Mouse (Mus musculus): Measurements from ENCODE around the gene Spns1. TPM values are rescaled to one million over a fixed set of nuclear protein-coding genes. Genes with fewer than 3 reads are reported as not detected.

Spns1 gene
- total and polyA plus RNA-seq, 3 experiments = 36.4 to 61.7 (median 42.6) TPM

GRCm38 (mm10) chr7:126323729-126324128, 53.5 kb downstream of the Spns1 start:
- Histone ChIP-seq H3K79me2 (replicated peaks; ENCODE audit: control insufficient read depth, extremely low read depth, insufficient read depth, poor library complexity, severe bottlenecking) (no peaks in the 10 kb centered on the region), H3K4me1 (ENCODE audit: control insufficient read depth in 1 of 2, insufficient read depth in 2 of 2) (peaks cover 7 to 16% of the 10 kb centered on the region in 2 experiments), H3K4me3 (replicated peaks in 1 of 3; ENCODE audit: low read depth in 2 of 3, low read length in 2 of 3, poor library complexity in 1 of 3) (peak overlapping the region in 1 of 3 experiments; percentile 10), H3K27ac (ENCODE audit: insufficient read depth, low read depth) (no peak overlapping the region), H3K36me3 (replicated peaks in 1 of 2; ENCODE audit: control insufficient read depth in 1 of 2, insufficient read depth in 1 of 2, low read length in 1 of 2) (no peaks in the 10 kb centered on the region), H3K4me2 (ENCODE audit: insufficient read depth, low read depth, poor library complexity, severe bottlenecking) (peak overlapping the region; percentile 25), H3K9me3 (replicated peaks; ENCODE audit: low read length) (no peaks in the 10 kb centered on the region), H3K9ac (ENCODE audit: insufficient read depth, low read depth) (peak overlapping the region; percentile 32; the same call in 1 of the 2 replicates), H3K27me3 (replicated peaks) (peaks cover 3% of the 10 kb centered on the region)
- in situ Hi-C loops (cut with MboI; ENCODE audit: low pct_ligation_motif_present, low pct_unique_long_range_greater_than_20kb, low sequenced_read_pairs) = no loop called here
- TF ChIP-seq MYC (IDR thresholded peaks at IDR 0.05; ENCODE audit: low read depth, low read length) (no peak), ETS1 (conservative IDR thresholded peaks at IDR 0.05; ENCODE audit: low read depth, low read length) (no peak), E2F4 (IDR thresholded peaks at IDR 0.05; ENCODE audit: insufficient replicate concordance, low read depth, low read length) (no peak), NELFE (IDR thresholded peaks at IDR 0.05; ENCODE audit: low read depth, low read length) (no peak), BHLHE40 (IDR thresholded peaks at IDR 0.05; ENCODE audit: low read depth, low read length) (0 out of 2 replicates have a peak, but pooled peaks have one; percentile 27), RAD21 (IDR thresholded peaks at IDR 0.05; ENCODE audit: low read depth, low read length) (peak; percentile 95), PAX5 (IDR thresholded peaks at IDR 0.05; ENCODE audit: low read length) (no peak), MAZ (IDR thresholded peaks at IDR 0.05; ENCODE audit: low read depth, low read length) (no peak), ZKSCAN1 (IDR thresholded peaks at IDR 0.05; ENCODE audit: borderline replicate concordance, low read depth, low read length) (no peak), SMC3 (IDR thresholded peaks at IDR 0.05; ENCODE audit: low read depth, low read length) (peak; percentile 96), TCF12 (IDR thresholded peaks at IDR 0.05; ENCODE audit: low read depth, low read length) (0 out of 2 replicates have a peak, but pooled peaks have one; percentile 11), SIN3A (IDR thresholded peaks at IDR 0.05; ENCODE audit: low read length) (no peak), UBTF (IDR thresholded peaks at IDR 0.05; ENCODE audit: low read depth, low read length) (no peak), ZC3H11A (IDR thresholded peaks at IDR 0.05; ENCODE audit: low read depth, low read length) (peak; percentile 63), CTCF (conservative IDR thresholded peaks at IDR 0.05 in 1 of 2, IDR thresholded peaks at IDR 0.05 in 1 of 2; ENCODE audit: low read depth in 2 of 2, low read length in 2 of 2) (peak; percentile 92 to 95), NRF1 (IDR thresholded peaks at IDR 0.05; ENCODE audit: low read depth, low read length) (no peak), ELF1 (IDR thresholded peaks at IDR 0.05; ENCODE audit: low read depth, low read length) (no peak), RCOR1 (conservative IDR thresholded peaks at IDR 0.05; ENCODE audit: low read depth, low read length) (no peak), MAFK (IDR thresholded peaks at IDR 0.05; ENCODE audit: insufficient replicate concordance, low read length) (no peak), CHD2 (IDR thresholded peaks at IDR 0.05; ENCODE audit: low read length) (no peak), IRF4 (IDR thresholded peaks at IDR 0.05; ENCODE audit: low read depth, low read length) (no peak)
- dilution Hi-C loops (cut with MboI; ENCODE audit: extremely low pct_ligation_motif_present, extremely low pct_unique_long_range_greater_than_20kb, low sequenced_read_pairs) = no loop called here
- DNase-seq (ENCODE audit: extremely low read depth) = peak; percentile 86

Other genes with a start within 250 kb of the Spns1 start
- 79.1 and 81.6 TPM in 2 replicates for gene Xpo6, start 176.9 kb downstream of the Spns1 start, total RNA-seq (2012; rRNA removed)
- gene Xpo6, start 176.9 kb downstream of the Spns1 start, total RNA-seq (2014; rRNA removed) = 49.9 and 53.7 TPM in 2 replicates
- 106 and 149 TPM in 2 replicates for gene Xpo6, start 176.9 kb downstream of the Spns1 start, polyA plus RNA-seq (2012; ENCODE audit: insufficient read length, low read depth)
- 4.5 and 4.7 TPM in 2 replicates for gene Sbk1, start 104.8 kb downstream of the Spns1 start, total RNA-seq (2012; rRNA removed)
- 1.6 and 2.1 TPM in 2 replicates for gene Sbk1, start 104.8 kb downstream of the Spns1 start, total RNA-seq (2014; rRNA removed)
- 3.4 and 4.2 TPM in 2 replicates for gene Sbk1, start 104.8 kb downstream of the Spns1 start, polyA plus RNA-seq (2012; ENCODE audit: insufficient read length, low read depth)
- 0.42 TPM in 2 replicates for gene Lat, start 7.9 kb downstream of the Spns1 start, total RNA-seq (2012; rRNA removed)
- gene Lat, start 7.9 kb downstream of the Spns1 start, total RNA-seq (2014; rRNA removed) = 0.55 TPM in 1 of 2 replicates, not detected in the other
- 1.1 and 1.2 TPM in 2 replicates for gene Lat, start 7.9 kb downstream of the Spns1 start, polyA plus RNA-seq (2012; ENCODE audit: insufficient read length, low read depth)
- gene Nfatc2ip, start 19.3 kb upstream of the Spns1 start, total RNA-seq (2012; rRNA removed) = 7.8 and 8.8 TPM in 2 replicates
- gene Nfatc2ip, start 19.3 kb upstream of the Spns1 start, total RNA-seq (2014; rRNA removed) = 15.0 and 16.8 TPM in 2 replicates
- gene Nfatc2ip, start 19.3 kb upstream of the Spns1 start, polyA plus RNA-seq (2012; ENCODE audit: insufficient read length, low read depth) = 13.0 and 13.9 TPM in 2 replicates
- 132 and 143 TPM in 2 replicates for gene Cd19, start 37.4 kb upstream of the Spns1 start, total RNA-seq (2012; rRNA removed)
- gene Cd19, start 37.4 kb upstream of the Spns1 start, total RNA-seq (2014; rRNA removed) = 139 and 141 TPM in 2 replicates
- 199 and 234 TPM in 2 replicates for gene Cd19, start 37.4 kb upstream of the Spns1 start, polyA plus RNA-seq (2012; ENCODE audit: insufficient read length, low read depth)
- 38.5 and 40.3 TPM in 2 replicates for gene Rabep2, start 51.3 kb upstream of the Spns1 start, total RNA-seq (2012; rRNA removed)
- gene Rabep2, start 51.3 kb upstream of the Spns1 start, total RNA-seq (2014; rRNA removed) = 35.7 and 42.6 TPM in 2 replicates
- 33.7 and 36.6 TPM in 2 replicates for gene Rabep2, start 51.3 kb upstream of the Spns1 start, polyA plus RNA-seq (2012; ENCODE audit: insufficient read length, low read depth)
- 0.25 and 0.38 TPM in 2 replicates for gene Atp2a1, start 85.7 kb upstream of the Spns1 start, total RNA-seq (2012; rRNA removed)
- not detected in 2 replicates for gene Atp2a1, start 85.7 kb upstream of the Spns1 start, total RNA-seq (2014; rRNA removed)
- gene Atp2a1, start 85.7 kb upstream of the Spns1 start, polyA plus RNA-seq (2012; ENCODE audit: insufficient read length, low read depth) = 0.74 and 0.75 TPM in 2 replicates
- gene Sh2b1, start 98.0 kb upstream of the Spns1 start, total RNA-seq (2012; rRNA removed) = 11.8 and 13.4 TPM in 2 replicates
- gene Sh2b1, start 98.0 kb upstream of the Spns1 start, total RNA-seq (2014; rRNA removed) = 5.2 and 5.5 TPM in 2 replicates
- gene Sh2b1, start 98.0 kb upstream of the Spns1 start, polyA plus RNA-seq (2012; ENCODE audit: insufficient read length, low read depth) = 31.3 and 34.1 TPM in 2 replicates
- gene Tufm, start 109.9 kb upstream of the Spns1 start, total RNA-seq (2012; rRNA removed) = 156 and 183 TPM in 2 replicates
- 115 and 123 TPM in 2 replicates for gene Tufm, start 109.9 kb upstream of the Spns1 start, total RNA-seq (2014; rRNA removed)
- 219 and 224 TPM in 2 replicates for gene Tufm, start 109.9 kb upstream of the Spns1 start, polyA plus RNA-seq (2012; ENCODE audit: insufficient read length, low read depth)
- 42.4 and 64.2 TPM in 2 replicates for gene Atxn2l, start 126.0 kb upstream of the Spns1 start, total RNA-seq (2012; rRNA removed)
- gene Atxn2l, start 126.0 kb upstream of the Spns1 start, total RNA-seq (2014; rRNA removed) = 16.5 and 18.8 TPM in 2 replicates
- 104 and 122 TPM in 2 replicates for gene Atxn2l, start 126.0 kb upstream of the Spns1 start, polyA plus RNA-seq (2012; ENCODE audit: insufficient read length, low read depth)
- 246 and 276 TPM in 2 replicates for gene Eif3c, start 189.0 kb upstream of the Spns1 start, total RNA-seq (2012; rRNA removed)
- gene Eif3c, start 189.0 kb upstream of the Spns1 start, total RNA-seq (2014; rRNA removed) = 194 and 202 TPM in 2 replicates
- 330 and 348 TPM in 2 replicates for gene Eif3c, start 189.0 kb upstream of the Spns1 start, polyA plus RNA-seq (2012; ENCODE audit: insufficient read length, low read depth)
- 1.3 and 1.8 TPM in 2 replicates for gene Apobr, start 207.5 kb upstream of the Spns1 start, total RNA-seq (2012; rRNA removed)
- gene Apobr, start 207.5 kb upstream of the Spns1 start, total RNA-seq (2014; rRNA removed) = 1.5 and 1.6 TPM in 2 replicates
- gene Apobr, start 207.5 kb upstream of the Spns1 start, polyA plus RNA-seq (2012; ENCODE audit: insufficient read length, low read depth) = 9.7 and 10.1 TPM in 2 replicates
- 20.7 and 21.9 TPM in 2 replicates for gene Cln3, start 208.4 kb upstream of the Spns1 start, total RNA-seq (2012; rRNA removed)
- gene Cln3, start 208.4 kb upstream of the Spns1 start, total RNA-seq (2014; rRNA removed) = 19.1 and 19.2 TPM in 2 replicates
- gene Cln3, start 208.4 kb upstream of the Spns1 start, polyA plus RNA-seq (2012; ENCODE audit: insufficient read length, low read depth) = 46.2 and 47.2 TPM in 2 replicates
- not detected in 2 replicates for gene Il27, start 217.5 kb upstream of the Spns1 start, total RNA-seq (2012; rRNA removed)
- not detected in 2 replicates for gene Il27, start 217.5 kb upstream of the Spns1 start, total RNA-seq (2014; rRNA removed)
- gene Il27, start 217.5 kb upstream of the Spns1 start, polyA plus RNA-seq (2012; ENCODE audit: insufficient read length, low read depth) = 0.31 TPM in 1 of 2 replicates, not detected in the other